Mouse (Mus musculus) kidney, embryonic 16.5 days (tissue): Measurements from ENCODE around the gene 4930442H23Rik. TPM values are rescaled to one million over a fixed set of nuclear protein-coding genes. Genes with fewer than 3 reads are reported as not detected.

Experiments used
- ATAC-seq: fragments of 200-750 bp; cut with Nextera tagmentation; 2 replicates; pipeline ENCODE4 v1.8.0; 2017; ENCODE audit warnings: moderate TSS enrichment; ENCODE audit not compliant: low FRiP score, low TSS enrichment
- H3K27ac ChIP-seq: fragments of 300-500 bp; sonication (generic); 2 replicates; pipeline ENCODE4 v1.5.1; 2014; ENCODE audit warnings: low read length
- H3K27me3 ChIP-seq: fragments of 300-500 bp; sonication (generic); 2 replicates; pipeline ENCODE4 v1.6.1; 2014; ENCODE audit warnings: low read length, control low read depth, mixed read lengths; ENCODE audit not compliant: insufficient read depth
- H3K36me3 ChIP-seq: fragments of 300-500 bp; sonication (generic); 2 replicates; pipeline ENCODE4 v1.6.1; 2014; ENCODE audit warnings: low read length, control low read depth, mixed read lengths; ENCODE audit not compliant: insufficient read depth
- H3K4me1 ChIP-seq: fragments of 300-500 bp; sonication (generic); 2 replicates; pipeline ENCODE4 v1.6.1; 2014; ENCODE audit warnings: low read length, control low read depth, mixed read lengths; ENCODE audit not compliant: insufficient read depth
- H3K4me2 ChIP-seq: fragments of 300-500 bp; sonication (generic); replicated peaks from 2 replicates; pipeline ENCODE4 v1.6.1; 2014; ENCODE audit warnings: low read depth, low read length
- H3K4me3 ChIP-seq: fragments of 300-500 bp; sonication (generic); 2 replicates; pipeline ENCODE4 v1.5.1; 2014; ENCODE audit warnings: mild to moderate bottlenecking, low read length
- H3K9ac ChIP-seq: fragments of 300-500 bp; sonication (generic); replicated peaks from 2 replicates; pipeline ENCODE4 v1.6.1; 2014; ENCODE audit warnings: low read length
- H3K9me3 ChIP-seq: fragments of 300-500 bp; sonication (generic); 2 replicates; pipeline ENCODE4 v1.6.1; 2016; ENCODE audit warnings: low read length, control low read depth
- WGBS: fragments of 180-500 bp; shearing (Covaris S2); extraction: QIAGEN DNeasy Blood & Tissue Kit; methylation state at CpG from one replicate; pipeline ENCODE4 v1.1.7; 2014; 5-methylcytosine and 5-hydroxymethylcytosine counted together
- polyA plus RNA-seq: library from polyadenylated mRNA; unstranded; fragments of >200 nt; fragmentation: Nextera tagmentation; extraction: Ambion mirVana; gene quantifications from 2 replicates; pipeline ENCODE4 v1.2.1, GENCODE M21; 2015

The 4930442H23Rik gene
- polyA plus RNA-seq, 1 experiment from 2014 or later = not detected

DNA sequence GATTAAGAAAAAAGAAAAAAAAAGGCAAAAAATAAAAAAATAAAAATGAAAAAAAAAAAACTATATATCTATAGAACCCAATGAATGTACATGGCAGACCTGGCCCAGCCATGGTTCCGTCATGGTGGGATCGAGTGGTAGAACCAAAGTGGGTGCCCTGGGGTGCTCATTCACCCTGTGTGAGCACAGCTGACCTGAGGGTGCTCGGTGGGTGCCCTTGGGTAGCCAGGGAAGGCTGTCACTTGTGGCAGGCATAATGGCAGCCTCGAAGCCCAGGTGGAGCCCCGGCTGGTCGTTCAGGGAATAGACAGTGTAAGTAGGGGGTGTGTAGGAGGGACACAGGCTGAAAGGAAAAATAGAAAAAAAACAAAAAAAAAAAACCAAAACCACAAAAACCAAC, 32.4 kb downstream of the 4930442H23Rik start:
- H3K27me3 ChIP-seq = no peaks in the 10 kb centered on the region
- H3K4me2 ChIP-seq = no peak overlapping the region
- peaks cover 5% of the 10 kb centered on the region; the same call in 1 of the 2 replicates for H3K4me1 ChIP-seq
- H3K4me3 ChIP-seq = no peak overlapping the region
- no peak for ATAC-seq
- H3K27ac ChIP-seq = no peak overlapping the region
- H3K9ac ChIP-seq = no peak overlapping the region
- peaks cover 80% of the 10 kb centered on the region for H3K36me3 ChIP-seq
- no peaks in the 10 kb centered on the region for H3K9me3 ChIP-seq
- WGBS = 76% methylated on average over 6 of the region's 6 CpGs

DNA sequence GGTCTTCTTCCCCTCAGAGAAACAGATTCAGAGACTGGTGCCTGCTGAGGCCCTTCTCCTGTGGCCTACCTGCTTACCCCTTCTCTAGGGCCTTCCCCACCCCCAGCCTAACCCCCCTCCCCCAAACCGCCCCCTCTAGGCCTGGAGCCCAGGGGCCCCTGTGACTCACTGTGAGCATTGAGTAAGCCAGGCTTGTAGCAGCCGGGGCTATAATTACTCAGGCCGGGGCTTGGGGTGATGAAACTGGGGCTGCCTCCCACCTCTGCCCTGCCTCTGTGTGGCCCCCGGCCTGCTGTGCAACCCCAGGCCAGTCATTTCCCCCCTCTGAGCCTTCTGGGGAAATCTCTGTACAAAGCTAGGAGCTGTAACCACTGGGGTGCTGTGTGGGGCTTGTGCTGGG, 37.4 kb downstream of the 4930442H23Rik start:
- Histone ChIP-seq H3K27me3 (no peaks in the 10 kb centered on the region), H3K4me3 (no peak overlapping the region), H3K9ac (no peak overlapping the region), H3K9me3 (no peaks in the 10 kb centered on the region), H3K36me3 (peaks cover 74% of the 10 kb centered on the region), H3K4me2 (no peak overlapping the region), H3K27ac (no peak overlapping the region), H3K4me1 (peaks cover 7% of the 10 kb centered on the region)
- no peak for ATAC-seq
- WGBS = 84% methylated on average over 4 of the region's 4 CpGs

DNA sequence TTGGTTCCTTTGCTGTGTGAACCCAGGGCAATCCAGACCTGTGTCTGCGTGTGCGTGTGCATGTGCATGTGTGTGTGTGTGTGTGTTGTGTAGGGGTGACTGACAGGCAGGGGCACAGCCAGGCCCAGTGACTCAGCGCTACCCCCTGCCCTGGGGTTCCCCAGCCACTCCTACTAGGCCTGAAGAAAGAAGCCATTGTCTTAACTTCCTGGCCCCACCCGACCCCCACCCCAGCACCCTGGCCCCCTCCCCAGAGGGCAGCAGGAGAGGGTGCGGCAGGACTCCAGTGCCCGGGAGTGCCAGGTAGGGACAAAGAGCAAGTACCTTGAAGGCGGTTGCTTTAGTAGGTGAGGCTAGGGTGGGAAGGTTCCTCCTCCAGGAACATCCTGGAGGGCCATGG, 37.9 kb downstream of the 4930442H23Rik start:
- 73% methylated on average over 7 of the region's 7 CpGs for WGBS
- Histone ChIP-seq H3K36me3 (peaks cover 74% of the 10 kb centered on the region), H3K9me3 (no peaks in the 10 kb centered on the region), H3K4me1 (peaks cover 12% of the 10 kb centered on the region), H3K4me2 (no peak overlapping the region), H3K27ac (no peak overlapping the region), H3K27me3 (no peaks in the 10 kb centered on the region), H3K4me3 (no peak overlapping the region), H3K9ac (no peak overlapping the region)
- ATAC-seq = no peak

DNA sequence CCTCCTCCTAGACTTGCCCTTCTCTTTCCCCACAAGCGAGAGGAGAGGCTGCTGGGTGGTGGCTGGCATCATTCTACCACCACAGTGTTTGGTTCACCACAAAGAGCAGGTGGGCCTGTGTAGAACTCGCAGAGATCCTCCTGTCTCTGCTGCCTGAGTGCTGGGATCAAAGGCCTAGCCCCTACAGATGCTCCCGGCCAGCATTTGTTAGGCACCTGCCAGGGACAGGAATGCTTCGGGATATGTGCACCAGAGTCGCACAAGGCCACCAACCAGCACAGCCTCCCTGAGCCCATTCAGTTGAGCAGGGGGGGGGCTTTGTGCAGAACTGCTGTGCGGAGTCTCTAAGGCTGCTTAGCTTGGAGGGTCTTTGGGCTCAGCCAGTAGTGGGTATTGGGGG, 38.3 kb downstream of the 4930442H23Rik start:
- H3K9me3 ChIP-seq = no peaks in the 10 kb centered on the region
- H3K4me3 ChIP-seq = no peak overlapping the region
- peaks cover 71% of the 10 kb centered on the region for H3K36me3 ChIP-seq
- no peak for ATAC-seq
- no peak overlapping the region for H3K9ac ChIP-seq
- H3K27me3 ChIP-seq = no peaks in the 10 kb centered on the region
- peaks cover 17% of the 10 kb centered on the region for H3K4me1 ChIP-seq
- H3K27ac ChIP-seq = no peak overlapping the region
- 93% methylated on average over 6 of the region's 6 CpGs for WGBS
- no peak overlapping the region for H3K4me2 ChIP-seq

DNA sequence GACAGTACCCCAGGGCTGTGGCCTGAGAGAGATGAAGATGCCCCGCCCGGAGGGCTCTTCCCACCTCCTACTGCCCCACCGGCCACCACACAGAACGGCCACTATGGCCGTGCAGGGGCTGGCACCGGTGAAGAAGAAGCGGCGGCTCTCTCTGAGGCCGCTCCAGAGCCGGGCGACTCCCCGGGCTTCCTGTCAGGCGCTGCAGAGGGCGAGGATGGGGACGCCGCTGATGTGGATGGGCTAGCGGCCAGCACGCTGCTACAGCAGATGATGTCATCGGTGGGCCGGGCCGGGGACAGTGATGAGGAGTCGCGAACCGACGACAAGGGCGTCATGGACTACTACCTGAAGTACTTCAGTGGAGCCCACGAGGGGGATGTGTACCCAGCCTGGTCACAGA, 39.0 kb downstream of the 4930442H23Rik start:
- no peak for ATAC-seq
- Histone ChIP-seq H3K9me3 (no peaks in the 10 kb centered on the region), H3K36me3 (peaks cover 64% of the 10 kb centered on the region), H3K27ac (no peak overlapping the region), H3K4me3 (no peak overlapping the region), H3K4me2 (no peak overlapping the region), H3K4me1 (peaks cover 24% of the 10 kb centered on the region), H3K9ac (no peak overlapping the region), H3K27me3 (no peaks in the 10 kb centered on the region)
- 90% methylated on average over 27 of the region's 27 CpGs for WGBS

DNA sequence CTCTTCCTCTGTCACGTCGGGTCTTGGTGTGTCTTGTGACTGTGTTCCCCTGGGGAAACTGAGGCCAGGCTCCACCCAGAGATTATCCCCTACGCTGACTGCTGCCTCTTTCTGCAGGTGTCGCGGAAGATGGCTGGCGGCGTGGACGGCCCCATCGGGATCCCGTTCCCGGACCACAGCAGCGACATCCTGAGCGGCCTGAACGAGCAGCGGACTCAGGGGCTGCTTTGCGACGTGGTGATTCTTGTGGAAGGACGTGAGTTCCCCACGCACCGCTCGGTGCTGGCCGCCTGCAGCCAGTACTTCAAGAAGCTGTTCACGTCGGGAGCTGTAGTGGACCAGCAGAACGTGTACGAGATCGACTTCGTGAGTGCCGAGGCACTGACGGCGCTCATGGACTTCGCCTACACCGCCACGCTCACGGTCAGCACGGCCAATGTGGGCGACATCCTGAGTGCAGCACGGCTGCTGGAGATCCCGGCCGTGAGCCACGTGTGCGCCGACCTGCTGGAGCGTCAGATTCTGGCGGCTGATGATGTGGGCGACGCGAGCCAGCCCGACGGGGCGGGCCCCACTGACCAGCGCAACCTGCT, 39.7 kb downstream of the 4930442H23Rik start:
- Histone ChIP-seq H3K27ac (no peak overlapping the region), H3K9ac (no peak overlapping the region), H3K9me3 (no peaks in the 10 kb centered on the region), H3K36me3 (peaks cover 59% of the 10 kb centered on the region), H3K27me3 (no peaks in the 10 kb centered on the region), H3K4me1 (peaks cover 31% of the 10 kb centered on the region), H3K4me3 (no peak overlapping the region), H3K4me2 (no peak overlapping the region)
- whole genome bisulfite sequencing = 94% methylated on average over 52 of the region's 52 CpGs
- ATAC-seq = no peak

DNA sequence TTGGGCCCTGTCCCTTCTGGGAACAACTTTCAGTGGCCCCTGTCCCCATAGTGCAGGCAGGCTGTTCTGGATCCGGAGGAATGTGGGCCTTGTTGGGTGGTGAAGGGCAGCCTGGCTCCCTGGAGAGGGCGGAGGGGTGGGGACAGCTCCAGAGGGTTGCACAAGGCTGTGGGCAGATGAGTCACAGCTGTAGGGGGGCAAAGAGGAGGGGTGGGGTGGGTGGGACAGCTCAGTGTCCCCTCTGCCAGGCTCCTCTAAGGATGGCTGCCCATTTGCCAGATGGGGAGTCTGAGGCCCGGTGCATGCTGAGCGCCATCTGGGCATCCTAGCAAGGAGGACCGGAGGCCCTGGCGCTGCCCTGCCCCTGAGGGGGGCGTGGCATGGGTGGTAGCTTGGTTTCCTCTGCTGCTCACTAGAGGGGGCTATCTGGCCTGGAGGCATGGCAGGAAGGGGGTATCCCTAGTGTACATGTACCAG, 40.5 kb downstream of the 4930442H23Rik start:
- Histone ChIP-seq H3K36me3 (peaks cover 52% of the 10 kb centered on the region), H3K4me2 (no peak overlapping the region), H3K9me3 (no peaks in the 10 kb centered on the region), H3K27me3 (no peaks in the 10 kb centered on the region), H3K27ac (no peak overlapping the region), H3K9ac (no peak overlapping the region), H3K4me1 (peaks cover 36% of the 10 kb centered on the region), H3K4me3 (no peak overlapping the region)
- 90% methylated on average over 7 of the region's 7 CpGs for WGBS
- ATAC-seq = no peak

DNA sequence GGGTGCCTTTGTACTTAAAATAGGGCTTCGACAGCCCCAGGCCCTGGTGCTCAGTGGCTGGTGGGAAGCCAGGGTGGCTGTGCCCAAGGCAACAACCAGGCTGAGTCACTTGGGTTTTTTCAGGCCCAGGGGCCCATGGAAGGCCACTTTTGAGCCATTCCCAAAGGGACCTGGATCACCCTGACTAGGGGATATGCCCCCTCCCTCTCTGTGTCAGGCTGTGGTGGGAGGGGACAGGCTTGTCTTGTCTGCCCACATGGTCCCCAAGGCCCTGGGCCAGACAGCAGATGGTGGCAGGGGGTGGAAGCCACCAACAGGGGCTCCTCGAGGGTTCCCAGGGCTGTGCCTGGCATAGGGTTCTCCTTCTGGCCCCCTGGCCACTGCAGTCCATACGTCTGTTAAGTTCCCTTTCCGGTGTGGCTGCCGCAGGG, 41.1 kb downstream of the 4930442H23Rik start:
- Histone ChIP-seq H3K4me2 (no peak overlapping the region), H3K4me1 (peaks cover 36% of the 10 kb centered on the region), H3K36me3 (peaks cover 46% of the 10 kb centered on the region)

DNA sequence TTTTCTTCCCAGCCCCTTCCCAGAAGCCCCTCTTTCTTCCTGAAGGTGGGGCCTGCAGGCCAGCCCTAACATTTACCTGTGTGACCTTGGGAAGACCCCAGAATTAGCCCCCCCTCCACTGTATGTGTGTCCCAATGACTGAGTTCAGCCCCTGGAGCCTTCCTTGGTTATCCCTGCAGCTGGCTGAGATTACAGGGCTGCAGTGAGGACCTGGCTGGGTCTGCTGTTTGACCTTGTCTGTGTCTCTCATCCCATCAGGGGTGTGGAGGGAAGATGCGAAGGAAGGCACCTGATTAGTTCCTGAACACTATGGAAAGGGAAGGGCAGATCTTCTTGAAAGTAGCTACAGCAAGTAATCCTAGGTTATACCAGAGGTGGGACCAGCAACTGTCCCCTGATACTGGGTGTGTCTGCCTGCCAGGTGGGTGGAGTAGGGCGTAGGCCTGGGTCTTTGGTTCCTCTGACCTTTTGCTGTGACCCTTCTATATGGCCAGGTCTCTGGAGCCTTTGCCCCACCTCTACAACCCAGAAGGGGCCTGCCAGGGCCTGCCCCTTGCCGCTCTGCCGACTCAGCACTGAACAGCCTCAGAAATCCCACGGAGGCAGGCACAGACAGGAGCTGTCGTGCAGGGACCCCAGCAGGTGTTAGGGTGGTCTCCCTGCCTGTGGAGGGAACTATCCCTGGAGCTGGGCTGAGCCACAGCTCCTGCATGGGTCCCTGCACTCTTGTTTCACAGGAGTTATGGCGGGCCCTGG, 42.0 kb downstream of the 4930442H23Rik start:
- 77% methylated on average over 7 of the region's 7 CpGs for WGBS
- Histone ChIP-seq H3K27ac (no peak overlapping the region; the same call in 1 of the 2 replicates), H3K9me3 (no peaks in the 10 kb centered on the region), H3K27me3 (no peaks in the 10 kb centered on the region), H3K4me2 (no peak overlapping the region), H3K9ac (no peak overlapping the region), H3K36me3 (peaks cover 36% of the 10 kb centered on the region), H3K4me3 (no peak overlapping the region), H3K4me1 (peaks cover 36% of the 10 kb centered on the region)
- no peak for ATAC-seq

More for the DNA sequence above, 41.1 kb downstream of the 4930442H23Rik start:
- WGBS = 83% methylated on average over 5 of the region's 5 CpGs
- H3K4me3 ChIP-seq = no peak overlapping the region
- H3K27ac ChIP-seq = no peak overlapping the region
- no peaks in the 10 kb centered on the region for H3K9me3 ChIP-seq
- no peak for ATAC-seq
- H3K9ac ChIP-seq = no peak overlapping the region
- no peaks in the 10 kb centered on the region for H3K27me3 ChIP-seq
